In genomic region chr15:26795518-26795917, GRCm38 (mm10) we compare ENCODE assay signal across 8 mouse cellular contexts.
DNase-seq lines count a peak whose midpoint lies in the region; ATAC-seq and TF ChIP-seq lines count a peak whose summit lies in the region.

No protein-coding gene starts in this region.

- no peak for ATAC-seq in cerebellum, adult (ENCODE audit: insufficient number of reproducible peaks, low FRiP score, low TSS enrichment)
- peak; percentile 81 for ATAC-seq in neural tube, embryonic 15.5 days (ENCODE audit: low FRiP score)

- H3K36me3 ChIP-seq in neural tube, embryonic 15.5 days, result no peaks in the 10 kb centered on the region
- H3K36me3 ChIP-seq in heart, adult 2 months (ENCODE audit: control insufficient read depth, insufficient read depth, low read length), result no peaks in the 10 kb centered on the region

- H3K27ac ChIP-seq in left cerebral cortex, adult 2 months, result no peak overlapping the region
- H3K27ac ChIP-seq in neural tube, embryonic 15.5 days (replicated peaks), result 0 out of 2 replicates have a peak overlapping the region, but pooled peaks have one; percentile 18
- no peak overlapping the region for H3K27ac ChIP-seq in heart, adult 2 months

- 29% methylated on average over 6 of the region's 6 CpGs for WGBS in neural tube, embryonic 15.5 days
- WGBS in heart, adult 2 months, result 54% methylated on average over 6 of the region's 6 CpGs

- no peak for TF ChIP-seq EP300 in heart, adult 2 months (IDR thresholded peaks at IDR 0.05; ENCODE audit: insufficient read depth, low read depth, low read length)

- peak; percentile 31 to 40 for DNase-seq in cerebellum, postnatal 14 days
- DNase-seq in frontal cortex, postnatal 10 days (ENCODE audit: low spot score in 2 of 2), result peak; percentile 10 to 14
- peak; percentile 29 to 47 for DNase-seq in left cerebral cortex, adult 2 months (ENCODE audit: extremely low spot score in 1 of 2, low spot score in 2 of 2)
- DNase-seq in ovary, postnatal 10 days (ENCODE audit: low spot score), result no peak
- no peak for DNase-seq in gastrocnemius, postnatal 14 days
- no peak for DNase-seq in heart, adult 2 months

- no peak for TF ChIP-seq CTCF in left cerebral cortex, adult 2 months (IDR thresholded peaks at IDR 0.05)
- TF ChIP-seq CTCF in heart, adult 2 months (IDR thresholded peaks at IDR 0.05), result no peak

- peaks cover 11% of the 10 kb centered on the region; the same call in 1 of the 2 replicates for H3K4me1 ChIP-seq in neural tube, embryonic 15.5 days
- peaks cover 5% of the 10 kb centered on the region for H3K4me1 ChIP-seq in heart, adult 2 months (ENCODE audit: control insufficient read depth, insufficient read depth, low read length)

- H3K9ac ChIP-seq in neural tube, embryonic 15.5 days (replicated peaks), result no peak overlapping the region
- H3K9ac ChIP-seq in heart, adult 2 months (ENCODE audit: low read depth, low read length), result no peak overlapping the region

- H3K79me2 ChIP-seq in heart, adult 2 months (replicated peaks; ENCODE audit: control insufficient read depth, insufficient read depth, low read length), result no peaks in the 10 kb centered on the region; the same call in 1 of the 2 replicates

- H3K27me3 ChIP-seq in neural tube, embryonic 15.5 days (replicated peaks), result no peaks in the 10 kb centered on the region
- no peaks in the 10 kb centered on the region for H3K27me3 ChIP-seq in heart, adult 2 months (ENCODE audit: control insufficient read depth, insufficient read depth, low read length)

- TF ChIP-seq POLR2A in heart, adult 2 months (IDR thresholded peaks at IDR 0.05; ENCODE audit: insufficient read depth, low read depth, low read length), result no peak

- intact Hi-C loops in left cerebral cortex, adult 2 months (cut with DNase I), result no loop called here
- intact Hi-C loops in gastrocnemius, postnatal 14 days (cut with DNase I; ENCODE audit: low total_unique reads), result no loop called here
- intact Hi-C loops in heart, adult 2 months (cut with DNase I), result loop anchor here (5.0 kb wide), 1 partner anchor 42 kb away; no protein-coding TSS in a partner anchor

- H3K4me3 ChIP-seq in left cerebral cortex, adult 2 months, result no peak overlapping the region
- no peak overlapping the region for H3K4me3 ChIP-seq in neural tube, embryonic 15.5 days (replicated peaks)
- no peak overlapping the region for H3K4me3 ChIP-seq in heart, adult 2 months

- H3K9me3 ChIP-seq in neural tube, embryonic 15.5 days (replicated peaks), result no peaks in the 10 kb centered on the region

- no peak overlapping the region for H3K4me2 ChIP-seq in neural tube, embryonic 15.5 days

Comparison
In these comparisons a context has a peak if more than half of its experiments do, and no peak if none do; other contexts are left out.
1. DNase-seq: peak in cerebellum, postnatal 14 days (2 of 2), frontal cortex, postnatal 10 days (2 of 2) and left cerebral cortex, adult 2 months (2 of 2); none in ovary, postnatal 10 days (single experiment), gastrocnemius, postnatal 14 days (single experiment) and heart, adult 2 months (0 of 2).